Mouse (Mus musculus) B cell, adult 62 days (primary cell): Measurements from ENCODE around the gene Cenpq. TPM values are rescaled to one million over a fixed set of nuclear protein-coding genes. Genes with fewer than 3 reads are reported as not detected.

Source experiments
- total RNA-seq: library from RNA; stranded (reverse); gene quantifications from 4 replicates; pipeline ENCODE4 v1.2.4, GENCODE M21; 2023

The Cenpq gene
- 45.3 to 54.0 TPM (median 50.6 TPM) in 4 replicates for total RNA-seq

GRCm38 (mm10) chr17:40934420-40935231 is at the start of gene Cenpq, which contains the start of gene Mut:
Gene Cenpq (minus strand): TSS chr17:40935047.
Gene Mut (plus strand): TSS chr17:40934685.

DNA sequence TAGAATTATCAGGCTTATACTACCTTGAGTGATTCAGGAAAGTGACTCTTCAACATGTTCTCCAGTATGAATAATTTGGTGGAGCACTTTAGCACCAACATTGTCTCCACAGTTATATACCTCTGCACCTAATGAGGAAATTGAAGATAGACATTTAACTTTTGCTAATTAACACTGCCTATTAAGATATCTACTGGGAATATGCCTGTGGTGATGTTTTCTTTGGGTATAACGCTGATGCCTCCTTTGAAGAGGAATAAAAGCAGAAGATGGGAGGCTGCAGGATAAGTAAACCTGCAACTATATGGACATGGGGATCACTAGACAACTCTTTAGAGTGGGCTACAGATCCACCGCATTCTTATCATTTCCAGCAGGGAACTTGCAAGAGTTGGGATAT is 20.6 kb downstream of the Cenpq start, which contains the start of gene Glyatl3:
Gene Glyatl3 (minus strand): TSS at position 101 of the 400 bp plus-strand sequence.

GRCm38 (mm10) chr17:40879924-40880691 is 54.7 kb downstream of the Cenpq start, which contains the start of gene 9130008F23Rik:
Gene 9130008F23Rik (minus strand): TSS chr17:40880559.

Other genes starting within 250 kb of the Cenpq start
- not detected in 4 replicates for gene Esp1, start 207.9 kb downstream of the Cenpq start, total RNA-seq
- gene Crisp2, start 128.0 kb downstream of the Cenpq start, total RNA-seq: not detected in 4 replicates
- gene Rhag, start 123.9 kb downstream of the Cenpq start, total RNA-seq: not detected in 4 replicates
- not detected in 4 replicates for gene 9130008F23Rik, start 54.5 kb downstream of the Cenpq start, total RNA-seq
- gene Glyatl3, start 20.7 kb downstream of the Cenpq start, total RNA-seq: not detected in 4 replicates
- gene Mut, start 362 bp downstream of the Cenpq start, total RNA-seq: 6.8 to 12.1 TPM (median 11.1 TPM) in 4 replicates